Mouse (Mus musculus): ENCODE measurements at regions not wholly inside any gene's neighbourhood (a gene's known extent, or its start where the extent isn't known, plus 50 kb on each side); places are given as distances from the start of the nearest gene placed in this dataset.
A peak's percentile ranks its signal among the peaks of the same experiment; 100 is the strongest.

DNA sequence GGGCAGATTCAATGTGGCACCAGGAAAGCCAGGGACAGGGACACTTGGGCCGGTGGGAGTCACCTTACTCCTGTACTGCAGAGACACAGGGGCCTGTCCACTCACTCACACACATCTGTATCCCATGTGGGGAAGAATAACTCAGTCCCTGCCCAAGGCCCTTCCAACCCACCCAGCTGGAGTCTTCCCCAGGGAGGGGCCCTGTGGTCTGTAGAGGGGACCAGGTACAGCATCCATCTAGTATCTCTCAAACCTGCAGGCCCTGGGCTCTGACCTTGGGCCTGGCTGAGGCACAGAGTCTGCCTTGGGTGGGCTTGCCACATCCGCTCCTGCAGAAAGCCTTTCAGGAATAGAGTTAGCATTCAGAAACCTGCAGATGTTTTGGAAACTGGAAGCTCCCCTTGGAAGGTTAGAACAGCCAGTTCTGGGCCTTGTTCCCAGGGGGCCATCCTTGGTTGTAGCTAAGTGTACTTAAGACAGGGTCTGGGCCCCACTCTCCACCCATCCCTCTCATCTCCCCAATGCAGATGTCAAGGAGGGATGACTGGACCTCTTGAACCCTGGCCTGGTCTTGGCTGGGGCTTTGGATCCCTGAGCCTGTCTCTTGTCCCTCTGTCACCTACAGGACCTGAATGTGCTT, 84.7 kb upstream of the Tmem189 start:
- H3K4me2 ChIP-seq: no peak overlapping the region
- peaks cover 17% of the 10 kb centered on the region for H3K4me1 ChIP-seq
- no peak overlapping the region for H3K9ac ChIP-seq
- no peak overlapping the region for H3K27ac ChIP-seq
- no peaks in the 10 kb centered on the region for H3K27me3 ChIP-seq (replicated peaks)
- 85% methylated on average over 2 of the region's 2 CpGs for WGBS
- ATAC-seq (replicated peaks): no peak
- H3K36me3 ChIP-seq (replicated peaks): no peaks in the 10 kb centered on the region
- H3K4me3 ChIP-seq: no peak overlapping the region
- no peaks in the 10 kb centered on the region for H3K9me3 ChIP-seq

DNA sequence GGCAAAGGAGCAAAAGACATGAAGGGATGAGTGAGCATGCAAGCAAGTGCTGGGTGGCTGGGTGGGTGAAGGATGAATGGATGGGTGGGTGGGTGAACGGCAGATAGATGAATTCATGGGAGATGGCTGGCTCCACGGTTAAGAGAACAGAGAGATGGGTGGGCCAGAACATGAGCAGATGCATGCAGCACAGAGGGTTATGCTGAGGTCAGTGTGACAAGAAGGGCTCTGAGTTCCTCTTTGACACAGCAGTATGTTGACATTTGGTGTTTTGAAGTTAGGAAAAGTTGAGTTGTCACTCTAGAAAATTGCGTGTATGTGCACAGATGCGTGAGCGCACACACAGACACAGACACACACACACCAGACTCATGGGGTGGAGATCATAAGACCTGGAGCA, 83.2 kb upstream of the Tmem189 start:
- Histone ChIP-seq H3K4me2 (no peak overlapping the region), H3K9me3 (no peaks in the 10 kb centered on the region), H3K9ac (no peak overlapping the region), H3K4me3 (no peak overlapping the region), H3K4me1 (peaks cover 10% of the 10 kb centered on the region), H3K36me3 (replicated peaks) (no peaks in the 10 kb centered on the region), H3K27me3 (replicated peaks) (no peaks in the 10 kb centered on the region), H3K27ac (no peak overlapping the region)
- no peak for ATAC-seq (replicated peaks)
- WGBS: 97% methylated on average over 5 of the region's 5 CpGs

DNA sequence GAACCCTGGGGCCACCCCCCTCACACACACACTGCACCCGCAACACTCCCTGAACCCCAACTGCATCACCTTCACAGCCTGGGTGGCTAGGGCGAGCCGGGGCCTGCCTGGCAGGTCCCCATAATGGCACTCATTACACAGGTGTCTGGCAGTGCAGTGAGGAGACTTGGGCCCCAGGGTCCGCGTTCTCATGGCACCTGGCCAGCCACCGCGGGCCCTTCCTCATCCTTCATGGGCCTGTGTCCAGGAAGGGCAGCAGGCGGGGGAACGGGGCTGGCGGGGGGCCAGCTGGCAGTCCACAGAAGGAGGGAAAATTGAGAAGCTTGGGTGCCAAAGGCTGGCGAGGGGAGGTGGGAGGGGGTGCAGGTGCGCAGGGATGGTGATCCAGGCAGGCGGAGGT, 78.3 kb upstream of the Tmem189 start:
- H3K27ac ChIP-seq: no peak overlapping the region
- no peaks in the 10 kb centered on the region for H3K4me1 ChIP-seq
- H3K9me3 ChIP-seq: no peaks in the 10 kb centered on the region
- H3K36me3 ChIP-seq (replicated peaks): no peaks in the 10 kb centered on the region
- H3K9ac ChIP-seq: no peak overlapping the region
- H3K27me3 ChIP-seq (replicated peaks): no peaks in the 10 kb centered on the region
- 70% methylated on average over 11 of the region's 13 CpGs for WGBS
- H3K4me3 ChIP-seq: no peak overlapping the region
- no peak overlapping the region for H3K4me2 ChIP-seq
- ATAC-seq (replicated peaks): no peak

GRCm38 (mm10) chr2:167767371-167767770, 77.7 kb upstream of the Tmem189 start:
- no peaks in the 10 kb centered on the region for H3K36me3 ChIP-seq (replicated peaks)
- H3K4me2 ChIP-seq: no peak overlapping the region
- no peaks in the 10 kb centered on the region for H3K4me1 ChIP-seq
- H3K9ac ChIP-seq: no peak overlapping the region
- no peaks in the 10 kb centered on the region for H3K9me3 ChIP-seq
- no peak overlapping the region for H3K4me3 ChIP-seq
- no peak overlapping the region for H3K27ac ChIP-seq
- ATAC-seq (replicated peaks): no peak
- WGBS: 89% methylated on average over 8 of the region's 8 CpGs
- H3K27me3 ChIP-seq (replicated peaks): no peaks in the 10 kb centered on the region

DNA sequence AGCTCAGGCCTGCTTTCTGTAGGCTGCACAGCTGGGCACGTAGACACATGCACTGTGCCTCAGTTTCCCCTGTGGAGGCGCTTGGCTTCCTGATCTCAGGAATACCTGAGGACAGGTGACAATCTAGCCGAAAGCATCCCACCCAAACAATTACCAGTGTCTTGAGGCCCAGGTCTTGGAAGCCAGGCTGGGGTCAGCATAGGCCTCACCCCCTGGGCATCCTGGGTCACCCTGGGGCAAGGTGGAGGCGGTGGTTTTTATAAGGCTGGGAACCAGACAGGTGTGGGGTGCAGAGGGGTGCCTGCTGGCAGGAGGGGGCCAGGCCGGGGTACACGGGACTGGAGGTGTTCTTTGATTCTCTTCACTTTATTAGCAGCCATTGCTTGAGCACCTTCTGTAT, 76.2 kb upstream of the Tmem189 start:
- H3K27ac ChIP-seq: no peak overlapping the region
- no peak overlapping the region for H3K4me2 ChIP-seq
- no peak for ATAC-seq (replicated peaks)
- H3K36me3 ChIP-seq (replicated peaks): no peaks in the 10 kb centered on the region
- 95% methylated on average over 6 of the region's 6 CpGs for WGBS
- no peaks in the 10 kb centered on the region for H3K27me3 ChIP-seq (replicated peaks)
- no peak overlapping the region for H3K4me3 ChIP-seq
- no peaks in the 10 kb centered on the region for H3K4me1 ChIP-seq
- H3K9ac ChIP-seq: no peak overlapping the region
- H3K9me3 ChIP-seq: no peaks in the 10 kb centered on the region

DNA sequence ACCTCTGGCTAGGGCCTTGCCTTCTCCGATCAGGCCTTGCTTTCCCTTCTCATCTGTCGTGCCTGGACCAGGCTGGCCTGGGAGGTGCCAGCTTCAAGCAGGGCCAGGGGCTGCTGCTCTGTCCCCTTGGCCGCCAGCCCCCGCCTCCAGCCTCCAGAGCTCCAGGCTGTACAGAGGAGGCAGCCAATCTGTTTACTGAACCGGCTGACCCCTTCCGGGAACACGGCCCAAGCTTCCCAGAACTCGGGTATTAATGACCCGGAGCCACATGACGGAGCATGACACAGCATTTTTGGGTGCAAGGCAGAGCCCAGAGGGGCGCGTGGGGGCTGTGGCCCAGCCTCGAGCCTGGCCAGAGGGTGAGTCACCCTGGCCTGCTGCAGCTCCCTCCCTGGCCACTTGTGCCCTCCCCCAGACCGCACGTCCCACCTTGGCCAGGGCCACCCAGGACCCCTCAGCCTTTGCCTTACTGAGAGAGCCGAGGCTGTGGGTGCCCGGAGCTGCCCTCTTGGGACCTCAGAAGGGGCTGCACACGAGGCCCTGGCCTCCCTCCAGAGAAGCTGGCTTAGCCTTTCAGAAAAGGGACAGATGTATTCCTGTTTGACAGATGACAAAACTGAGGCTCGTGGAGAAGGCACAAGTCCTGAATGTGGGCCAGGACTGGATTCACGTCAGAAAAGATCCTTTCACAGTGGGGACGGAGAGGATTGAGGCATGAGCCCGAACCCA, 75.6 kb upstream of the Tmem189 start:
- Histone ChIP-seq H3K9me3 (no peaks in the 10 kb centered on the region), H3K4me1 (no peaks in the 10 kb centered on the region), H3K4me2 (no peak overlapping the region), H3K27ac (no peak overlapping the region), H3K27me3 (replicated peaks) (no peaks in the 10 kb centered on the region), H3K36me3 (replicated peaks) (no peaks in the 10 kb centered on the region), H3K9ac (no peak overlapping the region), H3K4me3 (no peak overlapping the region)
- ATAC-seq (replicated peaks): peak; percentile 33; the same call in 1 of the 2 replicates
- WGBS: 47% methylated on average over 22 of the region's 22 CpGs

- Histone ChIP-seq H3K36me3 (replicated peaks) (no peaks in the 10 kb centered on the region), H3K4me2 (no peak overlapping the region), H3K4me3 (no peak overlapping the region), H3K27me3 (replicated peaks) (no peaks in the 10 kb centered on the region), H3K27ac (no peak overlapping the region), H3K9me3 (no peaks in the 10 kb centered on the region), H3K4me1 (no peaks in the 10 kb centered on the region), H3K9ac (no peak overlapping the region)
- no peak for ATAC-seq (replicated peaks)
- 89% methylated on average over 7 of the region's 7 CpGs for WGBS
Observed at GRCm38 (mm10) chr2:167763891-167764410, 74.3 kb upstream of the Tmem189 start.

- Histone ChIP-seq H3K27ac (no peak overlapping the region), H3K9me3 (no peaks in the 10 kb centered on the region), H3K36me3 (replicated peaks) (no peaks in the 10 kb centered on the region), H3K27me3 (replicated peaks) (no peaks in the 10 kb centered on the region), H3K4me1 (no peaks in the 10 kb centered on the region), H3K9ac (no peak overlapping the region), H3K4me3 (no peak overlapping the region), H3K4me2 (no peak overlapping the region)
- ATAC-seq (replicated peaks): no peak
- 83% methylated on average over 17 of the region's 17 CpGs for WGBS
Observed at GRCm38 (mm10) chr2:167761404-167761936, 71.8 kb upstream of the Tmem189 start.

DNA sequence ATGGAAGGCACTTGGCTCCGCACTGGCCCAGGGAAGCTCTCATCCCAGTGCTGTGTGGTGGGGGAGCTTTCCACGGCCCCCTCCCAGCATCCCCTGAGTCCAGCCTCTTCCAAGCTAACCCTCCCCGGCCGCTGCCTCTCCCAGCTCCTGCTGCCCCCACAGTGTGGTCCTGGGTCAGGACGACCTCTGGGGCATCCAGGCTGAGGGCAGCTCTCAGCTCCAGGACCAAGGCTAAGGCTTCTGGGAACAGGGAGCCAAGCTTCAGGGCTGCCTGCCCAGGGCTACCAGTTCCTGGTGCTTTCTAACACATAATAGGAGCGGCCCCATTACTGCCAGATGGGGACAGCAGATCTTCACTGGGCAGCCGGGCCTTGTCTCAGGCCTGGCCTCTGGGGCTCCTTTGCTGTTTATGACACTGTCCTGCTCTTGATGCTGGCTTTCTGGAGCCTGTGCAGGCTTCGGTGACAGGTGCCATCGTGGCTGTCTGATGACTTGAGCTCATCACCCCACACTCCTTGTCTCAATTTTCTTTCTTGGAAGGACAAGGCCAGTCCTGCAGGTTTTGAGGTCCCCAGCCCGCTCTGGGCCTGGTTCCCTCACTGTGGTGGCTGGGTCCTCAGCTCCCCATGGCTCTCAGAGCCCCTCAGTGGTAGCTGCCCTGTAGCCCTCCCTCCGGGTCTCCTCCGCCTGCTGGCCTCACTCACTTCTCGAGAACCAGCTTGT, 71.2 kb upstream of the Tmem189 start:
- Histone ChIP-seq H3K4me2 (no peak overlapping the region), H3K36me3 (replicated peaks) (no peaks in the 10 kb centered on the region), H3K9ac (no peak overlapping the region), H3K27ac (no peak overlapping the region), H3K27me3 (replicated peaks) (no peaks in the 10 kb centered on the region), H3K4me1 (no peaks in the 10 kb centered on the region), H3K4me3 (no peak overlapping the region), H3K9me3 (no peaks in the 10 kb centered on the region)
- 80% methylated on average over 13 of the region's 13 CpGs for WGBS
- ATAC-seq (replicated peaks): no peak

- H3K9me3 ChIP-seq: no peaks in the 10 kb centered on the region
- H3K4me2 ChIP-seq: no peak overlapping the region
- no peaks in the 10 kb centered on the region for H3K27me3 ChIP-seq (replicated peaks)
- no peak overlapping the region for H3K27ac ChIP-seq
- no peaks in the 10 kb centered on the region for H3K4me1 ChIP-seq
- ATAC-seq (replicated peaks): no peak
- no peak overlapping the region for H3K4me3 ChIP-seq
- no peak overlapping the region for H3K9ac ChIP-seq
- H3K36me3 ChIP-seq (replicated peaks): no peaks in the 10 kb centered on the region
- 87% methylated on average over 9 of the region's 9 CpGs for WGBS
Observed at GRCm38 (mm10) chr2:167759603-167760390, 70.2 kb upstream of the Tmem189 start.

DNA sequence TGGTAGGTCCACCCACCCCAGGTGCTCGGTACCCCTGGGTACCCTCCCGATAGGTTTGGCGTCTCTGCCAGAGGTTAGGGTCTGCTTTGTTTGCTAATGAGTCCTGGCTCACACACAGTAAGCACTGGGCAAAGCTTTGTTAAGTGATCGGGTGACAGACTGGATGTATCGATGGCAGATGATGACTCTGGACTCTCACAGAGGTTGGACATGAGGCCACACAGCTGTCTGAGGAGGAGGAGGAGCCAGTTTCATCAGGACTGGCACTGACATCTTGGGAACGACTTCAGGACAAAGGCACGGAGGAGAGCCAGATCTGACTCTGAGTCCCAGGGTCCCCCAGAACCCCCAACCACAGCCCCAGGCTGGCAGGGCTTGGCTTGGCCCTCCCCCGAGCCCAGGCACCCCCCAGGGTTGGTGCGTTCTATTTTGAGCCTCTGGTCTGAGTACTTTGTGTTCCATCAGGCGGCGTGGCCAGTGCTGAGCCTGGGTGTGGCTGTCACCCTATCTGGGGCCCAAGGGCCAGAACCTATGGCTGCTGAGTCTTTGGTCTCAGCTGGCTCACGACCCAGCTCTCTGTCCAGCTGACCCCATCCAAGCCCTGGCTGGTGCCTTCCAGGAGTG, 67.6 kb upstream of the Tmem189 start:
- 66% methylated on average over 12 of the region's 12 CpGs for WGBS
- ATAC-seq (replicated peaks): no peak

More for the DNA sequence above, 67.6 kb upstream of the Tmem189 start:
- no peak overlapping the region for H3K4me3 ChIP-seq
- no peaks in the 10 kb centered on the region for H3K9me3 ChIP-seq
- H3K36me3 ChIP-seq (replicated peaks): no peaks in the 10 kb centered on the region
- H3K4me1 ChIP-seq: no peaks in the 10 kb centered on the region
- H3K4me2 ChIP-seq: no peak overlapping the region
- H3K27me3 ChIP-seq (replicated peaks): no peaks in the 10 kb centered on the region
- no peak overlapping the region for H3K9ac ChIP-seq
- H3K27ac ChIP-seq: no peak overlapping the region

Measured in midbrain, embryonic 15.5 days (tissue).